Mouse (Mus musculus): ENCODE measurements around the gene Pald1.

- TF ChIP-seq POLR2A (IDR thresholded peaks at IDR 0.05; ENCODE audit: insufficient read depth, low read depth, low read length) (no peak), EP300 (IDR thresholded peaks at IDR 0.05; ENCODE audit: insufficient read depth, low read depth, low read length) (no peak)
Measured at GRCm38 (mm10) chr10:61351216-61351615, 32.1 kb downstream of the Pald1 start.
